ENCODE assay signal across 8 mouse cellular contexts in the genomic region with DNA sequence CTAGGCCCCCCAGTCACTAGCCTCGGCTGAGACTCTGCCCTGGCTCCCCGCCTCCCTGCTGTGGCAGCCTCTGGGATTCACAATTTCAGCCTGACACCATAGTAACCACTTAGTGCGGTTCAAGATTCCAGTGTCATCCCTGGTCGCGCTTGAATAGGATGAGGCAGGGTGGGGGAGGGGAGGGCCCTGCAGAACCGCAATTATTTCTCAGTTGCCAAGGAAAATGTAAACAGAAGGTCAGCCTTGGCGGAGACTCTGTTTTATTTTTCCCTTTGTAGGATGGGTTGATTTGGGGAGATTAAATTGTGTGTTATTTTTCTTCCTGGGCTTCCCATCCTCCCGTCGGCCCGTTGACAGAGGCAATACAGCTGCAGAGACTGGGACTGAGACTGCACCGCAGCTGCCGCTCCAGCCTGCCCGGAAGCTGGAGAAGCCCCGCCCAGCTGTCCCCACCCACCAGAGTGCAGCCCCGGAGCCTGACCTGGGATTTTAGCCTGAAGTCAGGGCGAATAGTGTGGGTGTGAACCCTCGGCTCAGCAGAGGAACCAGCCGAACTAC.
DNase-seq lines count a peak whose midpoint lies in the region; ATAC-seq and TF ChIP-seq lines count a peak whose summit lies in the region.

No protein-coding gene starts in this region.

- peak; percentile 12 to 26 for DNase-seq in cerebellum, postnatal 25 days
- no peak for DNase-seq in cerebellum, adult 18-20 months
- peak; percentile 80 for DNase-seq in forebrain, embryonic 11.5 days (ENCODE audit: low spot score)
- DNase-seq in heart, postnatal 10 days: peak; percentile 74 to 79
- DNase-seq in kidney, postnatal 36 days: peak; percentile 48 to 70
- DNase-seq in mesoderm, embryonic 11.5 days (ENCODE audit: low read depth, low spot score): peak; percentile 88
- peak; percentile 48 for DNase-seq in thymus, adult 2 months
- DNase-seq in left cerebral cortex, adult 18-20 months (ENCODE audit: low spot score in 2 of 2): no peak

- no peak for TF ChIP-seq POLR2A in thymus, adult 2 months (IDR thresholded peaks at IDR 0.05; ENCODE audit: control insufficient read depth, extremely low read depth, insufficient read depth, low read length, poor library complexity)

- intact Hi-C loops in heart, postnatal 10 days (cut with DNase I): loop anchor here (5.0 kb wide), 1 partner anchor 71 kb away; no protein-coding TSS in a partner anchor

- H3K9me3 ChIP-seq in forebrain, embryonic 11.5 days (ENCODE audit: control insufficient read depth, low read length): no peaks in the 10 kb centered on the region

- H3K9ac ChIP-seq in forebrain, embryonic 11.5 days (ENCODE audit: low read length): peak overlapping the region; percentile 30; the same call in 1 of the 2 replicates

- H3K4me2 ChIP-seq in forebrain, embryonic 11.5 days (ENCODE audit: low read depth, low read length, severe bottlenecking): peak overlapping the region; percentile 52

- peak overlapping the region; percentile 17; the same call in 1 of the 2 replicates for H3K4me3 ChIP-seq in forebrain, embryonic 11.5 days (ENCODE audit: low read depth, low read length)
- H3K4me3 ChIP-seq in thymus, adult 2 months (ENCODE audit: control insufficient read depth, insufficient read depth, low read length): no peak overlapping the region

- H3K27ac ChIP-seq in forebrain, embryonic 11.5 days (ENCODE audit: low read depth, low read length): peak overlapping the region; percentile 86
- no peak overlapping the region for H3K27ac ChIP-seq in thymus, adult 2 months (ENCODE audit: control insufficient read depth, insufficient read depth, low read length)

- 0% methylated on average over 18 of the region's 18 CpGs for WGBS in forebrain, embryonic 11.5 days
- WGBS in thymus, adult 2 months: 10% methylated on average over 18 of the region's 18 CpGs

- ATAC-seq in forebrain, embryonic 11.5 days (replicated peaks; ENCODE audit: low FRiP score): peak; percentile 68

- peaks cover 25% of the 10 kb centered on the region for H3K4me1 ChIP-seq in forebrain, embryonic 11.5 days (replicated peaks; ENCODE audit: control insufficient read depth, insufficient read depth, low read length)
- peaks cover 14% of the 10 kb centered on the region for H3K4me1 ChIP-seq in thymus, adult 2 months (replicated peaks; ENCODE audit: control insufficient read depth, insufficient read depth, low read length)

- TF ChIP-seq CTCF in thymus, adult 2 months (IDR thresholded peaks at IDR 0.05; ENCODE audit: borderline replicate concordance, control insufficient read depth, extremely low read depth, insufficient read depth, low read length, poor library complexity): no peak

- H3K27me3 ChIP-seq in forebrain, embryonic 11.5 days (ENCODE audit: control insufficient read depth, insufficient read depth, low read length): peaks cover 2% of the 10 kb centered on the region; the same call in 1 of the 2 replicates
- H3K27me3 ChIP-seq in thymus, adult 2 months (ENCODE audit: control insufficient read depth, insufficient read depth, low read length): no peaks in the 10 kb centered on the region

- H3K36me3 ChIP-seq in forebrain, embryonic 11.5 days (ENCODE audit: control insufficient read depth, insufficient read depth, low read length): no peaks in the 10 kb centered on the region
- no peaks in the 10 kb centered on the region for H3K36me3 ChIP-seq in thymus, adult 2 months (ENCODE audit: control insufficient read depth, insufficient read depth, low read length)

Comparison
In these comparisons a context has a peak if more than half of its experiments do, and no peak if none do; other contexts are left out.
1. DNase-seq: peak in cerebellum, postnatal 25 days (2 of 2), forebrain, embryonic 11.5 days (single experiment), heart, postnatal 10 days (2 of 2), kidney, postnatal 36 days (2 of 2), mesoderm, embryonic 11.5 days (single experiment) and thymus, adult 2 months (single experiment); none in cerebellum, adult 18-20 months (0 of 2) and left cerebral cortex, adult 18-20 months (0 of 2).